Mouse (Mus musculus): ENCODE measurements around the gene Prcd. TPM values are rescaled to one million over a fixed set of nuclear protein-coding genes. Genes with fewer than 3 reads are reported as not detected.

Gene Prcd
- 2.3 and 2.4 TPM in 2 replicates for polyA plus RNA-seq (2012; rRNA removed; ENCODE audit: low replicate concordance)

DNA sequence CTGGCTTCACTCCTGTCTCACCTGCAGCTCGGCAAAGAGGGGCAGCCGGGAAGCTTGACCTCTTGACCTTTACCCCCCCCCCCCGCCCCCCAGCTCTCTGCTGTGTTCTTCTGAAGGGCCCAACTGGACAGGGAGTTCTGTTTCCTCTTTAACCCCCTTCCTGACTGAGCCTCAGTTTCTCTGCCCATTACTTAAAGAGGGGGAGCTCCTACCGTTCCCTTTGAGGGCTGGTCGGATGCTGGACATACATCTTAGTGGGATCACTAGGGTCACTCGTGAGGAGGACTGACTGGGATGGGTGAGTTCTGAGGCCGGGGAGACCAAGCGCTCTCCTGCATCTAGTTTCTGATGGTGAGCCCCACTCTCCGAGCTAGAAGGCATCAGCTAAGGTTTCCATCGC is at the start of gene Prcd:
Prcd (plus strand) TSS at position 301 of the 400 bp plus-strand sequence.

DNA sequence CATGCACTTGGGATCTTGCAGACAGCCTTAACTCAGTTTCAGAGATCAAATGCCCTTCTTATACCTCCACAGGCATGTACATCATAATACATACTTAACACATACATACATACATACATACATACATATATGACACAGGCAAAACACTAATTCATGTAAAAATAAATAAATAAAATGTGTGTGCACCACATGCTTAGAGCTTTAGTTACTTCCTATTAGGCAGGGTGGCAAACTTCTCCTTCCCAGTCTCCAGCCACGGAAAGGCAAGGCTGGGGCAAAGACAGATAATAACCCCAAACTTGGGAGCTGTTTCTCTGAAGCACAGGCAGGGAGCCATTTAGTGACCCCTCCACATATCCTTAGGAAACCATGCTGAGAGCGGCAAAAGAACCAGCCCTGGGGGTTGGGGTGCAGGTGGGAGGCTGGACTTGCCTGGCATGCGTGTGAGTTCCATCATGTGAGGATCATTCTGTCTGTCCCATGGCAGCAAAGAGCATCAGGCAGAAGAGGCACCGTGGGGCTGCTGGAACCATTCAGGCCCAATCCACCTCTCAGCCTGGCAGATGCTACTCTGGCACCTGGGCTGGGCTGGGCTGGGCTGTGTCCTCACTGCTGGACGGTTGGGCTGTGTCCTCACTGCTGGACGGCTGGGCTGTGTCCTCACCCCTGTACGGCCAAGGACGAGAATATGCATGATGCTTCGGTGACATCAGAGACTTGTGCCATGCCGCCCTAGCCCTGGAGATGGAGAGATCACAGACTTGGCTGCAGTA is 26.8 kb upstream of the Prcd start, which contains the start of gene Rhbdf2:
Rhbdf2 (minus strand) TSS at position 721 of the 773 bp plus-strand sequence.

GRCm38 (mm10) chr11:116654255-116654821 is 1.0 kb downstream of the Prcd start, which contains the start of gene Cygb:
Cygb (minus strand) TSS chr11:116654313.

Other genes with a start within 250 kb of the Prcd start
- gene Rnf157, start 240.5 kb upstream of the Prcd start, polyA plus RNA-seq (2012; rRNA removed; ENCODE audit: low replicate concordance): 2.8 and 8.2 TPM in 2 replicates
- gene Ubald2, start 219.4 kb upstream of the Prcd start, polyA plus RNA-seq (2012; rRNA removed; ENCODE audit: low replicate concordance): 83.9 and 86.6 TPM in 2 replicates
- gene Qrich2, start 187.3 kb upstream of the Prcd start, polyA plus RNA-seq (2012; rRNA removed; ENCODE audit: low replicate concordance): 0.19 and 0.31 TPM in 2 replicates
- 77.4 and 154 TPM in 2 replicates for gene Prpsap1, start 159.3 kb upstream of the Prcd start, polyA plus RNA-seq (2012; rRNA removed; ENCODE audit: low replicate concordance)
- 10.2 and 24.7 TPM in 2 replicates for gene Sphk1, start 122.6 kb upstream of the Prcd start, polyA plus RNA-seq (2012; rRNA removed; ENCODE audit: low replicate concordance)
- gene Ube2o, start 72.1 kb upstream of the Prcd start, polyA plus RNA-seq (2012; rRNA removed; ENCODE audit: low replicate concordance): 22.5 and 34.7 TPM in 2 replicates
- gene Aanat, start 67.1 kb upstream of the Prcd start, polyA plus RNA-seq (2012; rRNA removed; ENCODE audit: low replicate concordance): 0.09 and 0.12 TPM in 2 replicates
- gene Rhbdf2, start 26.5 kb upstream of the Prcd start, polyA plus RNA-seq (2012; rRNA removed; ENCODE audit: low replicate concordance): 31.6 and 36.1 TPM in 2 replicates
- gene Cygb, start 779 bp downstream of the Prcd start, polyA plus RNA-seq (2012; rRNA removed; ENCODE audit: low replicate concordance): 89.2 and 103 TPM in 2 replicates
- 0.06 and 0.22 TPM in 2 replicates for gene St6galnac1, start 122.0 kb downstream of the Prcd start, polyA plus RNA-seq (2012; rRNA removed; ENCODE audit: low replicate concordance)
- gene Mxra7, start 174.5 kb downstream of the Prcd start, polyA plus RNA-seq (2012; rRNA removed; ENCODE audit: low replicate concordance): 11.5 and 33.6 TPM in 2 replicates
- 32.6 and 32.9 TPM in 2 replicates for gene Mettl23, start 189.7 kb downstream of the Prcd start, polyA plus RNA-seq (2012; rRNA removed; ENCODE audit: low replicate concordance)
- gene Jmjd6, start 189.9 kb downstream of the Prcd start, polyA plus RNA-seq (2012; rRNA removed; ENCODE audit: low replicate concordance): 22.2 and 37.4 TPM in 2 replicates
- gene Mfsd11, start 198.9 kb downstream of the Prcd start, polyA plus RNA-seq (2012; rRNA removed; ENCODE audit: low replicate concordance): 34.7 and 35.3 TPM in 2 replicates
- 205 and 482 TPM in 2 replicates for gene Srsf2, start 199.6 kb downstream of the Prcd start, polyA plus RNA-seq (2012; rRNA removed; ENCODE audit: low replicate concordance)

Measured in subcutaneous adipose tissue, adult 2 months (tissue).